Mouse (Mus musculus) midbrain, embryonic 13.5 days (tissue): ENCODE measurements around the gene Tssk3. TPM values are rescaled to one million over a fixed set of nuclear protein-coding genes. Genes with fewer than 3 reads are reported as not detected.
"Not testable (repeated sequence)": the region's sequence is repeated elsewhere in the genome, so short reads cannot be mapped to it uniquely, and the experiment has no call there.

Source experiments
- ATAC-seq: fragments of 200-750 bp; cut with Nextera tagmentation; 2 replicates; pipeline ENCODE4 v1.8.0; 2017; ENCODE audit warnings: mild to moderate bottlenecking, moderate TSS enrichment, moderate library complexity
- H3K27ac ChIP-seq: fragments of 300-500 bp; sonication (generic); 2 replicates; pipeline ENCODE4 v1.5.1; 2015; ENCODE audit warnings: inconsistent platforms, mild to moderate bottlenecking, moderate library complexity
- H3K27me3 ChIP-seq: fragments of 300-500 bp; sonication (generic); 2 replicates; pipeline ENCODE4 v1.6.1; 2015; ENCODE audit warnings: mild to moderate bottlenecking, inconsistent platforms
- H3K36me3 ChIP-seq: fragments of 300-500 bp; sonication (generic); 2 replicates; pipeline ENCODE4 v1.6.1; 2015; ENCODE audit warnings: mild to moderate bottlenecking, inconsistent platforms
- H3K4me1 ChIP-seq: fragments of 300-500 bp; sonication (generic); replicated peaks from 2 replicates; pipeline ENCODE4 v1.6.1; 2015; ENCODE audit warnings: inconsistent platforms
- H3K4me2 ChIP-seq: fragments of 300-500 bp; sonication (generic); replicated peaks from 2 replicates; pipeline ENCODE4 v1.6.1; 2015; ENCODE audit warnings: moderate library complexity, mild to moderate bottlenecking, inconsistent platforms
- H3K4me3 ChIP-seq: fragments of 300-500 bp; sonication (generic); replicated peaks from 2 replicates; pipeline ENCODE4 v1.5.1; 2015; ENCODE audit warnings: mild to moderate bottlenecking, inconsistent platforms
- H3K9ac ChIP-seq: fragments of 300-500 bp; sonication (generic); replicated peaks from 2 replicates; pipeline ENCODE4 v1.6.1; 2015; ENCODE audit warnings: mild to moderate bottlenecking, inconsistent platforms
- H3K9me3 ChIP-seq: fragments of 300-500 bp; sonication (generic); 2 replicates; pipeline ENCODE4 v1.6.1; 2016; ENCODE audit warnings: mild to moderate bottlenecking, inconsistent platforms
- WGBS: fragments of 180-500 bp; shearing (Covaris S2); methylation state at CpG from one replicate; pipeline ENCODE4 v1.1.7; 2015; 5-methylcytosine and 5-hydroxymethylcytosine counted together
- polyA plus RNA-seq: library from polyadenylated mRNA; unstranded; fragments of >200 nt; fragmentation: Nextera tagmentation; extraction: Ambion mirVana; gene quantifications from 2 replicates; pipeline ENCODE4 v1.2.1, GENCODE M21; 2015

Gene Tssk3
- 0.16 and 0.26 TPM in 2 replicates for polyA plus RNA-seq

DNA sequence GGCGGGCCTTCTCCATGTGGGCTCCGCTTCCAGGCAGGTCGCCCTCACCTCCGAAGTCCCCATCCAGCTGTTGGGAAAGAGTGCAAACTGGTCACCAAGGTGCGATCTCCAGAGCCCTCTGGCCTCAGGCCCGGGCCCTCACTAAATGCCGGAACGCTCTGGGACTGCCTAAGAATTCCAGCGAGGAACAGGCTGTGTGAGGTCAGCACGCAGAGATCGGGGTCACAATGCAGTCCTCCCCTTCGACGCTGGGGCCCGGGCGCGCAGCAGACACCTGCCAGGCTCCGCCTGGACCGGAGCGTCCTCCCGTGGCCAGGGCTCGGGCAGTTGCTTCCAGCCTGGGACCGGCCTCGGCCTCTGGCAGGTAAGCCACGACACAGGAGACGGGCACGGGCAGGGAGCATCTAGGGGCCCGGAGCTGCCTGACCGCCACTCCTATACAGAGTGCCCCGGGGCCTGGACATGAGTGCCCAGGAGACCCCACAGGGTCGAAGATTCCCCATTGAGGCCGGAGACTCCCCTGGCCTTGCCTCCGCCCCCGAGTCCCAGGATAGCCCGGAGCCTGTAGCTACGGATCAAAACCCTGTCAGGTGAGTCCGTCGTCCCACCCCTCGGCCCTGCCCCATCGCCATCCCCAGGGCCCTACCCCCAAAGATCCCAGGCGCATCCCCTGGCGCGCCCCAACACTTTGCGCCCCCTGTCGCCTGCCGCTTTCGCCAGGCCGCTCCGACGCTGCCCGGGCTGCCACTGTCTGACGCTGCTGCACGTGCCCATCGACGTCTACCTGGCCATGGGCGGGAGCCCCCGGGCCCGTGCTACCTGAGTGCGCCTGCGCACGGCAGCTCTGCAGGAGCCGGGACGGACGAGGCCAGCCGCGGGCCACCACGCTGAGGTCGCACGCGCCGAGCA, at the start of gene Tssk3, which contains the start of gene Fam229a:
Gene Tssk3, minus strand, starts transcription at position 51 of the 909 bp plus-strand sequence.
Gene Fam229a, plus strand, starts transcription at position 219 of the 909 bp plus-strand sequence.
- peaks cover 36% of the 10 kb centered on the region for H3K27me3 ChIP-seq

DNA sequence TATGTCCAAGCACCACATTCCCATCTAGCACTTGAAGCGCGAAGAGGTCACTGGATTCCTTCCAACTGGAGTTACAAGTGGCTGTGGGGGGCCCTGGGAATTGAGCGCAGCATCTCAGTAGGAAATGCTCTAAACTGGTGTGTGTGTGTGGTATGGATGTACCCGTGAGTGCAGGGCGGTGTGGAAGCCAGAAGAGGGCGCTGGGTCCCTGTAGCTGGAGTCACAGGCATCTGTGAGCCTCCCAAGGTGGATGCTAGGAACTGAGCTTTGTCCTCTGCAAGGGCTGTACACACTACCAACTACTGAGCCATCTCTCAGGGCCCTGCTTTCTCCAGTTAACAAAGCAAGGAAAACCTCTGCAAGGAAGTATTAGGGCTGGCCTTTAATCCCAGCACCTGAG, 49.2 kb upstream of the Tssk3 start:
- WGBS = 93% methylated on average over 6 of the region's 6 CpGs
- Histone ChIP-seq H3K36me3 (peaks cover 29% of the 10 kb centered on the region), H3K27me3 (no peaks in the 10 kb centered on the region), H3K9me3 (no peaks in the 10 kb centered on the region), H3K4me1 (peaks cover 23% of the 10 kb centered on the region), H3K4me3 (no peak overlapping the region), H3K27ac (no peak overlapping the region), H3K9ac (no peak overlapping the region), H3K4me2 (no peak overlapping the region)
- ATAC-seq = no peak

More for the DNA sequence above, at the start of gene Tssk3, which contains the start of gene Fam229a:
- H3K4me2 ChIP-seq = peak within 1 kb of the TSS; percentile 61
- peak within 1 kb of the TSS; percentile 53 for H3K9ac ChIP-seq
- 3% methylated on average over 67 of the region's 70 CpGs for WGBS
- peaks cover 32% of the 10 kb centered on the region for H3K36me3 ChIP-seq
- H3K4me3 ChIP-seq = peak within 1 kb of the TSS; percentile 35
- H3K4me1 ChIP-seq = peaks cover 25% of the 10 kb centered on the region
- ATAC-seq = peak; percentile 58
- no peaks in the 10 kb centered on the region for H3K9me3 ChIP-seq
- no peak within 1 kb of the TSS for H3K27ac ChIP-seq

DNA sequence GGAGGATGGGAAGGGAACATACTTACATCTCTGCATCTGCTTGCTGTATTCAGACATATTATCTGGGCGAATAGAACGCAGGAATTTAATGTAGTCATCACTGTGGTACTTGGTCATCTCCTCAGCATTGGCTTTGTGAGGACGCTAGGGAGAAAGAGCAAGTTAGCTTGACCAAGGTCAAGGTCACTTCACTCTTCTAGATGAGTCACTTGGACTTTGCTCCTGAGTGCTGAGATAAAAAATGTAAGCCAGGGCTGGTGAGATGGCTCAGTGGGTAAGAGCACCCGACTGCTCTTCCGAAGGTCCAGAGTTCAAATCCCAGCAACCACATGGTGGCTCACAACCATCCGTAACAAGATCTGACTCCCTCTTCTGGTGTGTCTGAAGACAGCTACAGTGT, 38.1 kb upstream of the Tssk3 start:
- not testable (repeated sequence) for H3K9me3 ChIP-seq, H3K4me1 ChIP-seq, ATAC-seq, H3K27ac ChIP-seq, H3K4me2 ChIP-seq, H3K9ac ChIP-seq, H3K4me3 ChIP-seq, H3K27me3 ChIP-seq
- 97% methylated on average over 6 of the region's 6 CpGs for WGBS
- peaks cover 82% of the 10 kb centered on the region for H3K36me3 ChIP-seq

DNA sequence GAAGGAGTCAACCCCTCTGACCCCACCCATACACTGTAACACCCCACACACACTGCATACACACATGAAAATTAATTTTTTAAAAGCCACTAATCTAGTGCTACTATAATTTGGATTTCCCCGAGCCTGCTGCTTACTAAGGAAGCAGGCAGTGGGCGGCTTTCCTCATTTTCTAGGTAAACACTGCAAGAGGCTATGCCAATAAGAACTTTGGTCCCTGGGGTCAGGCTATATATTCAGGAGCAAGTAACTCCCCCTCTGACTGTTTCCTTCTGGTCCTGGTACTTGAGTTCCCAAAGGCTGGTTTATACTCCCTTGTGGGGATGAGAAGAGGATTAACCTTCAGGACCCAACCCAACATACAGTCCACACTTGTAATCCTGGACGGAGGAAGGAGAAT, 35.1 kb upstream of the Tssk3 start:
- Histone ChIP-seq H3K27me3 (no peaks in the 10 kb centered on the region), H3K36me3 (peaks cover 90% of the 10 kb centered on the region), H3K4me1 (no peaks in the 10 kb centered on the region), H3K9me3 (no peaks in the 10 kb centered on the region), H3K9ac (no peak overlapping the region), H3K4me3 (no peak overlapping the region), H3K27ac (no peak overlapping the region), H3K4me2 (no peak overlapping the region)
- 81% methylated on average over 3 of the region's 3 CpGs for WGBS
- no peak for ATAC-seq

DNA sequence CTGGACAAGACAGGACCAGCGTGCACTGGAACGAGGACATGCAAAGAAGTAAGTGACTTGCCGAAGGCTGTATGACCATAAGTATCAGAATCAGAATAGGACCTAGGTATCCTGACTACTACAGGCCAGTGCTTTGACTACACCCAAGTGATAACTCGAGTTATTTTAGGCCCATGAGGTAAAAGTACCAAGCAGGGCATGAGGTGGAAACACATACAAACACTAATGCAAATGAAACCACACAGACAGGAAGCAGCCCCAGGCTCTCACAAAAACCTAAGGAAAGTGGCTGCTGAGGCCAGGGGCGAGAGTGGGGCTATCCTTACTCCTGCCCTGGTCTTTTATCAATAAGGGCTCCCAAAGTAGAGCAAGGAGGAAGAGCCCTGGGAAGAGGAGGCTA, 34.5 kb upstream of the Tssk3 start:
- 93% methylated on average over 5 of the region's 5 CpGs for WGBS

DNA sequence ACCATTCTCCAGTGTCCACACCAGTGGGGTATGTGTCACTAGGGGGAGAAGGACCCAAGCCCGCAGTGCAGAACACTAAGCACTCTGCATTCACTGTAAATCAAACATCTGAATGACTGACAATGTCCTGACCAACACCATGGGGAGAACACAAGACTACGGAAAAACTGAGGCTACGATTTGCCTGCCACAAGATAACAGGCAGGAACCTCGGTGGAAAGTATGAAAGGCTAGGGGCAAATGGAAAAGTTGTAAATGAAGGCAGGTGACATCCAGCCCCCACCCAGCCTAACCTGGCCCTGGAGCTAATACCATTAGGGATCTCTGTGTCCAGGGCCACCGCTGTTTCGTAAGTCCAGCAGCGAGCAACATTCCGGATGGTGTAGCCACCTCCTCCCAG, 27.7 kb upstream of the Tssk3 start:
- 87% methylated on average over 8 of the region's 8 CpGs for WGBS
- Histone ChIP-seq H3K4me3 (no peak overlapping the region), H3K9ac (no peak overlapping the region), H3K36me3 (peaks cover 81% of the 10 kb centered on the region), H3K4me2 (no peak overlapping the region), H3K9me3 (no peaks in the 10 kb centered on the region), H3K4me1 (peaks cover 23% of the 10 kb centered on the region), H3K27ac (no peak overlapping the region), H3K27me3 (no peaks in the 10 kb centered on the region)
- no peak for ATAC-seq

More for the DNA sequence above, 34.5 kb upstream of the Tssk3 start:
- Histone ChIP-seq H3K36me3 (peaks cover 90% of the 10 kb centered on the region), H3K27me3 (no peaks in the 10 kb centered on the region), H3K4me2 (no peak overlapping the region), H3K9me3 (no peaks in the 10 kb centered on the region), H3K4me3 (no peak overlapping the region), H3K27ac (no peak overlapping the region), H3K9ac (no peak overlapping the region), H3K4me1 (no peaks in the 10 kb centered on the region)
- no peak for ATAC-seq

DNA sequence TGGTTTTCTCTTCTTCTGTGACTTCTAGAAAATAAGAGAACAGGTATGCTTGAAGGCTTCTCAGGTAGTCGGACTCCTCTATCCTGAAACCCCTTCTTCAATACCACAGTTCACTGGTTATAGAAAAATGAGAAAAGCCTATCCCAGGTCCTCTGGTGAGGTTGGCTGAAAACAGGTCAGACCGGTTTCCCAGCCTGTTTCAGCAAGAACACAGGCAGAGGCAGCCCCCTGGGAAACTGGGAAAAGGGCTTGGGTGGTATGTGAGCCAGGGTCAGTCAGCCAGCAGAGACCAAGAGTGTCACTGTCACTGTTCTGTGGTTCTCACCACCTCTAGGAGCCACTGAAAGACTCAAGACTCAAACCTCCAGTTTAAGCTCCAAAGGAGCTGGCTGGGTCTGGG, 26.1 kb upstream of the Tssk3 start:
- Histone ChIP-seq H3K4me2 (peak overlapping the region; percentile 16; the same call in 1 of the 2 replicates), H3K4me3 (0 out of 2 replicates have a peak overlapping the region, but pooled peaks have one; percentile 4)

DNA sequence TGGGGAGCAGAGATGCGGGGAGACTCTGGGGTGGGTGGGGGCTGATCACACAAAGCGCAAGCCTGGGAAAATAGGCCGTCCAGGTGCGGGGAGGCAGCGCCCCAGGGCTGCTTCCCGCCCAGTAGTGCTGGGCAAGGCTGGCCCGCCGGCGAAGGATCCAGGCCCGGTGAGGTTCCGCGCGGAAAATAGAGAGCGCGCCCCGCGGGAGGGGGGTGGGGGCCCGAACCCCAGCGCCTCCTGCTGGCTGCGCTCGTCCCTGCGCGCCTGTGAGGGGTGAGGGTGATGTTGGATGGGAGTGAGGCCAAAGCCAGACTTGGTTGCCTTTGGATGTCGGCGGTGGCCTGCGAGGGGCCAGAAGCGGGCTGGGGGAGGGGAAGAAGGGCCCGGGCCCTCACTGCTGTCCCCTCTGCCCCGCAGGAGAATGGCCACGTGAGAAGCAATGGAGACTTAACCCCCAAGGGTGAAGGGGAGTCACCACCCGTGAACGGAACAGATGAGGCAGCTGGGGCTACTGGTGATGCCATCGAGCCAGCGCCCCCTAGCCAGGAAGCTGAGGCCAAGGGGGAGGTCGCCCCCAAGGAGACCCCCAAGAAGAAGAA, 23.6 kb upstream of the Tssk3 start:
- H3K4me3 ChIP-seq = peak overlapping the region; percentile 94
- H3K27ac ChIP-seq = peak overlapping the region; percentile 100
- H3K36me3 ChIP-seq = peaks cover 42% of the 10 kb centered on the region
- H3K4me1 ChIP-seq = peaks cover 52% of the 10 kb centered on the region
- WGBS = 1% methylated on average over 34 of the region's 35 CpGs
- peak overlapping the region; percentile 97 for H3K4me2 ChIP-seq
- ATAC-seq = peak; percentile 43
- no peaks in the 10 kb centered on the region for H3K9me3 ChIP-seq
- peak overlapping the region; percentile 99 for H3K9ac ChIP-seq
- H3K27me3 ChIP-seq = no peaks in the 10 kb centered on the region

More for the DNA sequence above, 26.1 kb upstream of the Tssk3 start:
- peaks cover 65% of the 10 kb centered on the region for H3K36me3 ChIP-seq
- H3K9me3 ChIP-seq = no peaks in the 10 kb centered on the region
- WGBS = 57% methylated on average over 2 of the region's 2 CpGs
- no peak for ATAC-seq
- H3K4me1 ChIP-seq = peaks cover 33% of the 10 kb centered on the region
- H3K27ac ChIP-seq = 0 out of 2 replicates have a peak overlapping the region, but pooled peaks have one; percentile 44
- H3K9ac ChIP-seq = 0 out of 2 replicates have a peak overlapping the region, but pooled peaks have one; percentile 28
- no peaks in the 10 kb centered on the region for H3K27me3 ChIP-seq

DNA sequence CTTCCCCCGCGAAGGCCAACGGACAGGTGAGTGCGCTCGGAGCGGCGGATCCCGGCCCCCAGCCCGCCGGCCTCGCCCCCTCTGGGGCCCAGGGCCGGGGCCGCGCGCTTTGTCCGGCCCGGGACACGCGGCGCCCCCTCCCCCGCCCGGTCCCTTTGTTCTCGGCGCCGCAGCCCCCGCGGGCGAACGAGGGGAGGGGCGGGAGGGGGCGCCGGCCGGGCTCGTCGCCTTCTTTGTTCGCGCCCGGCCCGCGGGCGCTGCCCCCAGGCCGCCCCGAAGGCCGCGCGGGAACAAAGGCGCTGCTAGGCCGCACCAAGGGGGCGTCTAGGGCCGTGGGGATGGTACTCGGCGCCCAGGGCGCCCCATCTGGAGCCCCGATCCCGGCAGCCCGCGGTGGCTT, 23.1 kb upstream of the Tssk3 start:
- Histone ChIP-seq H3K4me2 (peak overlapping the region; percentile 97), H3K9me3 (no peaks in the 10 kb centered on the region), H3K36me3 (peaks cover 39% of the 10 kb centered on the region), H3K9ac (peak overlapping the region; percentile 99), H3K4me1 (peaks cover 57% of the 10 kb centered on the region), H3K27ac (peak overlapping the region; percentile 100), H3K4me3 (peak overlapping the region; percentile 94), H3K27me3 (no peaks in the 10 kb centered on the region)
- under 1% methylated on average over 30 of the region's 57 CpGs for WGBS
- peak; percentile 12; the same call in 1 of the 2 replicates for ATAC-seq

DNA sequence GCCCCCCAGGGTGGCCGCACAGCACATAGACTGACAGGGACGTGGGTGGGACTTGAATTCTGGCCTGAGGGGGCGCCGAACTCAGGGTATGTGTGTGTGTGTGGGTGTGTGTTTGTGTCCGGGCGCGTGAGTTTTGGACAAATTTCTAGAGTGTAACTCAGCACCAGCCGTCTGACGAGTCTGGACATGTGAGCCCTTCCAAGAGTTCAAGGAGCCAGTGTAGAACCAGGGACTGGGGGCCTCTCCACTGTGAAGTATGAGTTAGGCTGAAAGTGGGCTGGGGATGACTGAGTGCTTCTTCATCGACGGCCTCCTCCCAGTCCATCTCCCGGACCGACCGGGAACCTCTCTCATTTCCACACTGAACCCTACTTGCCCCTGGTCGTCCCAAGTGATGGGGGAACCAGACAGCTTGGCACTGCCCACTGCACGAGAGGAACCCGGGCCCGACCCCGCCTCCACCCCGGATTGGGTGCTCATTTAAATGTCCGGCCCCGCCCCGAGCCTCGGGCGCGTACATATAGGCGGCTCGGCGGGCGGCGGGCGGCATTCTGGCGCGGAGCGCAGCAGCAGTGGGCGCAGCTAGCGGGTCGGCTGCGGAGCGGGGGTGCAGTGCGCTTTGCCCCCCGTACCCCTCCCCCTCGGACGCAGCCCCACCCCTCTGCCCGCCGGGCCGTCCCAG, 22.4 kb upstream of the Tssk3 start, which contains the start of gene Marcksl1:
Gene Marcksl1, plus strand, starts transcription at position 496 of the 682 bp plus-strand sequence.
- H3K4me3 ChIP-seq = peak within 1 kb of the TSS; percentile 94
- peak within 1 kb of the TSS; percentile 99 for H3K9ac ChIP-seq
- peak within 1 kb of the TSS; percentile 97 for H3K4me2 ChIP-seq
- H3K27me3 ChIP-seq = no peaks in the 10 kb centered on the region
- peaks cover 33% of the 10 kb centered on the region for H3K36me3 ChIP-seq
- H3K27ac ChIP-seq = peak within 1 kb of the TSS; percentile 100
- H3K9me3 ChIP-seq = no peaks in the 10 kb centered on the region
- ATAC-seq = peak; percentile 84
- peaks cover 60% of the 10 kb centered on the region for H3K4me1 ChIP-seq
- 7% methylated on average over 38 of the region's 47 CpGs for WGBS

DNA sequence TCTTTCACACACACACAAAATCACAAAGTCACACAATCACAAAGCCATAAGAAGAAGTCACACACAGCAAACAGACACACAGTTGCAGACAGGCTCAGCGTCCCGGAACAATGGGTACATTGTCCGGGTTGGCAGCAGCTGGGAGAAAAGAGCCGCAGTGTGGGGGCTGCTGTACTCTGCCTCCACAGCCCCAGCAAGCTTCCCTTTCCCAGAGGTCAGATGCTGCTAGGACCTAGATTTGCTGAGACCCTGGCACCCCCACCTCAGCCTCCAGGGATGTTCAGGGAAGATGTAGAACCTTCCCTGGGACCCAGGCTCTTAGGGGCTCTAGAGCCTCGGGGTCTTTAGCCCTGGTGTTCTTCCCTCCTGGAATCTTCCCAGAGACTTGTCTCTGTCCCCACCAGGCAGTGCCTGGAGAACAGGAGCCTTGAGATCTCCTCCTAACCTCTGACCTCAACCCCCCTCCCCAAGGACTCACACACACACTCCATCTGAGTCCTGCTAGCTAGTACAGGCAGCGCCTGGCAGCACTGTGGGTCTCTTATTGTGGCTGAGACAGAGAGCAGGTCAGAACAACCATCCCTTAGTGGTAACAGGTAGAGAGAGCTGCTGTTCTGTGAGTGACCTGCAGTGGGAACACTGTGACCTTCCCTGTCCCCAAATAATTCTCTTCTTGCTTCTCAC, 20.7 kb upstream of the Tssk3 start:
- H3K4me1 ChIP-seq = peaks cover 55% of the 10 kb centered on the region
- H3K27me3 ChIP-seq = no peaks in the 10 kb centered on the region
- peak overlapping the region; percentile 54; the same call in 1 of the 2 replicates for H3K27ac ChIP-seq
- no peak overlapping the region for H3K9ac ChIP-seq
- 7% methylated on average over 6 of the region's 6 CpGs for WGBS
- no peak for ATAC-seq
- H3K9me3 ChIP-seq = no peaks in the 10 kb centered on the region
- H3K36me3 ChIP-seq = peaks cover 16% of the 10 kb centered on the region
- no peak overlapping the region for H3K4me2 ChIP-seq
- no peak overlapping the region for H3K4me3 ChIP-seq
